ENCODE assay signal across 19 mouse cellular contexts in the genomic region with DNA sequence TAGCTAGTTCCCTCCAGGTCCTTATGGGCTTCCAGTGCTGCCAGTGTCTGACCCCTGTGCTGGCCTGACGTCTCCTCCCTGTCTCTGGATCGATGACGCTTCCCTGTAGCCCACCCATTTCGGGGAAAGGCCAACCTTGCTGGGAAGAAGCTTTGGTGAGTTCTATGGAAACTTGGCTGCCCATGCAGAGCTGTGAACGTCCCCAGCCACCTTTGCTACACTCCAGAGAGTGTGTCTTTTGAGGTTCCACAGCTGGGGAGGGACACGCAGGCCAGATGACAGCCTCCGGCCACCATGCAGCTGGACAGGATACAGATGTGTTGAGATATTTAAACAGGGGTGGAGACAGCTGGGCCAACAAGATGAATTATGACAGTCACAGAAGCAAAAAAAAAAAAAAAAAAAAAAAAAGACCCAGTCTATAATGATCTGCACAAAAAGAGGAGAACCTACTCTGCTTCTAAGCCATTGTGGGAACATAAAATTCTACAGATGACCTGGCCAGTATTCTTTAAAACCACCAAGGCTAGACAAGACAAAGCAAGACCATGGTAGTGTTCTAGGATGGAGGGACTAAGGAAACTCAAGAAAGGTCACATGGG. TPM values are rescaled to one million over a fixed set of nuclear protein-coding genes. Genes with fewer than 3 reads are reported as not detected.
DNase-seq lines count a peak whose midpoint lies in the region; ATAC-seq and TF ChIP-seq lines count a peak whose summit lies in the region.
"Had no signal": no experiment of that assay in that cellular context is flagged by ENCODE, and none has a peak within 500 bp of the region (broad histone marks: within the 10 kb centered on the region; RNA-seq: fewer than 3 reads in every experiment).

No protein-coding gene starts in this region.

- H3K4me1 ChIP-seq in heart, adult 2 months (ENCODE audit: control insufficient read depth, insufficient read depth, low read length): peaks cover 2% of the 10 kb centered on the region; the same call in 1 of the 2 replicates
- H3K4me1 ChIP-seq in heart, embryonic 11.5 days (ENCODE audit: control insufficient read depth, insufficient read depth, low read length): peaks cover 5% of the 10 kb centered on the region; the same call in 1 of the 2 replicates
- H3K4me1 ChIP-seq in thymus, adult 2 months (replicated peaks; ENCODE audit: control insufficient read depth, insufficient read depth, low read length): peaks cover 7% of the 10 kb centered on the region
- peaks cover 22% of the 10 kb centered on the region for H3K4me1 ChIP-seq in lung, embryonic 16.5 days (replicated peaks; ENCODE audit: control insufficient read depth, insufficient read depth, low read length)
- no peaks in the 10 kb centered on the region for H3K4me1 ChIP-seq in stomach, postnatal 0 days (replicated peaks; ENCODE audit: control insufficient read depth, insufficient read depth)
- peaks cover 9% of the 10 kb centered on the region for H3K4me1 ChIP-seq in forebrain, embryonic 10.5 days

- no peak for TF ChIP-seq POLR2A in heart, adult 2 months (IDR thresholded peaks at IDR 0.05; ENCODE audit: insufficient read depth, low read depth, low read length)
- no peak for TF ChIP-seq POLR2A in thymus, adult 2 months (IDR thresholded peaks at IDR 0.05; ENCODE audit: control insufficient read depth, extremely low read depth, insufficient read depth, low read length, poor library complexity)

- H3K9ac ChIP-seq in heart, adult 2 months (ENCODE audit: low read depth, low read length): no peak overlapping the region
- H3K9ac ChIP-seq in heart, embryonic 11.5 days (ENCODE audit: low read depth, low read length): no peak overlapping the region
- H3K9ac ChIP-seq in lung, embryonic 16.5 days (ENCODE audit: low read length): no peak overlapping the region
- no peak overlapping the region for H3K9ac ChIP-seq in stomach, postnatal 0 days (ENCODE audit: low read length)
- H3K9ac ChIP-seq: limb, embryonic 13.5 days had no signal

- no peak for TF ChIP-seq CTCF in heart, adult 2 months (IDR thresholded peaks at IDR 0.05)
- no peak for TF ChIP-seq CTCF in thymus, adult 2 months (IDR thresholded peaks at IDR 0.05; ENCODE audit: borderline replicate concordance, control insufficient read depth, extremely low read depth, insufficient read depth, low read length, poor library complexity)
- TF ChIP-seq CTCF in stomach, postnatal 0 days (IDR thresholded peaks at IDR 0.05; ENCODE audit: low read depth): no peak

- no peak overlapping the region for H3K4me2 ChIP-seq in heart, embryonic 11.5 days
- H3K4me2 ChIP-seq in lung, embryonic 16.5 days (ENCODE audit: low read depth, low read length): 0 out of 2 replicates have a peak overlapping the region, but pooled peaks have one; percentile 3
- H3K4me2 ChIP-seq in stomach, postnatal 0 days (replicated peaks; ENCODE audit: low read depth): no peak overlapping the region
- H3K4me2 ChIP-seq: limb, embryonic 13.5 days; midbrain, embryonic 11.5 days had no signal

- WGBS in heart, adult 2 months: 43% methylated on average over 7 of the region's 7 CpGs
- WGBS in heart, embryonic 11.5 days (ENCODE audit: insufficient replicate concordance): 77% methylated on average over 7 of the region's 7 CpGs
- 80% methylated on average over 7 of the region's 7 CpGs for WGBS in thymus, adult 2 months
- WGBS in lung, embryonic 16.5 days: 40% methylated on average over 7 of the region's 7 CpGs
- 46% methylated on average over 7 of the region's 7 CpGs for WGBS in stomach, postnatal 0 days
- 79% methylated on average over 7 of the region's 7 CpGs for WGBS in forebrain, embryonic 10.5 days

- H3K36me3 ChIP-seq in heart, adult 2 months (ENCODE audit: control insufficient read depth, insufficient read depth, low read length): no peaks in the 10 kb centered on the region
- no peaks in the 10 kb centered on the region for H3K36me3 ChIP-seq in heart, embryonic 11.5 days (ENCODE audit: control insufficient read depth, insufficient read depth, low read length)
- no peaks in the 10 kb centered on the region for H3K36me3 ChIP-seq in thymus, adult 2 months (ENCODE audit: control insufficient read depth, insufficient read depth, low read length)
- no peaks in the 10 kb centered on the region for H3K36me3 ChIP-seq in lung, embryonic 16.5 days (ENCODE audit: control insufficient read depth, insufficient read depth, low read length)
- H3K36me3 ChIP-seq in stomach, postnatal 0 days (ENCODE audit: control insufficient read depth, insufficient read depth, low read length): no peaks in the 10 kb centered on the region
- H3K36me3 ChIP-seq in forebrain, embryonic 10.5 days (replicated peaks): no peaks in the 10 kb centered on the region
- H3K36me3 ChIP-seq: limb, embryonic 13.5 days had no signal

- H3K27me3 ChIP-seq in heart, adult 2 months (ENCODE audit: control insufficient read depth, insufficient read depth, low read length): no peaks in the 10 kb centered on the region
- no peaks in the 10 kb centered on the region for H3K27me3 ChIP-seq in heart, embryonic 11.5 days (ENCODE audit: control insufficient read depth, insufficient read depth, low read length)
- no peaks in the 10 kb centered on the region for H3K27me3 ChIP-seq in thymus, adult 2 months (ENCODE audit: control insufficient read depth, insufficient read depth, low read length)
- no peaks in the 10 kb centered on the region for H3K27me3 ChIP-seq in lung, embryonic 16.5 days (ENCODE audit: control insufficient read depth, insufficient read depth, low read depth, low read length)
- no peaks in the 10 kb centered on the region for H3K27me3 ChIP-seq in stomach, postnatal 0 days (ENCODE audit: control insufficient read depth, insufficient read depth, low read length)
- H3K27me3 ChIP-seq in forebrain, embryonic 10.5 days (ENCODE audit: poor library complexity, severe bottlenecking): no peaks in the 10 kb centered on the region
- H3K27me3 ChIP-seq: limb, embryonic 13.5 days had no signal

- H3K4me3 ChIP-seq in heart, adult 2 months: no peak overlapping the region
- H3K4me3 ChIP-seq in heart, embryonic 11.5 days (ENCODE audit: low read depth, low read length): no peak overlapping the region
- H3K4me3 ChIP-seq in thymus, adult 2 months (ENCODE audit: control insufficient read depth, insufficient read depth, low read length): no peak overlapping the region
- H3K4me3 ChIP-seq in lung, embryonic 16.5 days (ENCODE audit: low read length): no peak overlapping the region
- H3K4me3 ChIP-seq in stomach, postnatal 0 days (ENCODE audit: low read depth, low read length): no peak overlapping the region
- no peak overlapping the region for H3K4me3 ChIP-seq in forebrain, embryonic 10.5 days
- H3K4me3 ChIP-seq: limb, embryonic 13.5 days had no signal

- H3K27ac ChIP-seq in heart, adult 2 months: peak overlapping the region; percentile 23
- no peak overlapping the region for H3K27ac ChIP-seq in heart, embryonic 11.5 days (ENCODE audit: low read depth, low read length)
- no peak overlapping the region for H3K27ac ChIP-seq in thymus, adult 2 months (ENCODE audit: control insufficient read depth, insufficient read depth, low read length)
- H3K27ac ChIP-seq in lung, embryonic 16.5 days (ENCODE audit: low read length): peak overlapping the region; percentile 49
- H3K27ac ChIP-seq in stomach, postnatal 0 days (replicated peaks): peak overlapping the region; percentile 31; the same call in 1 of the 2 replicates
- H3K27ac ChIP-seq in forebrain, embryonic 10.5 days: no peak overlapping the region
- H3K27ac ChIP-seq: limb, embryonic 13.5 days had no signal

- TF ChIP-seq EP300 in heart, adult 2 months (IDR thresholded peaks at IDR 0.05; ENCODE audit: insufficient read depth, low read depth, low read length): 0 out of 2 replicates have a peak, but pooled peaks have one; percentile 57
- no peak for TF ChIP-seq EP300 in stomach, postnatal 0 days (optimal IDR thresholded peaks at IDR 0.05)

- ATAC-seq in heart, embryonic 11.5 days (replicated peaks; ENCODE audit: insufficient number of reproducible peaks, low FRiP score, low TSS enrichment): no peak
- peak; percentile 81 for ATAC-seq in lung, embryonic 16.5 days (ENCODE audit: low read depth)
- no peak for ATAC-seq in stomach, postnatal 0 days (ENCODE audit: low FRiP score, low TSS enrichment)
- ATAC-seq: forebrain, embryonic 14.5 days had no signal

- DNase-seq in heart, adult 2 months: peak; percentile 34 to 43
- DNase-seq in thymus, postnatal 4 days: peak; percentile 2
- no peak for DNase-seq in thymus, adult 2 months
- no peak for DNase-seq in stomach, postnatal 0 days (ENCODE audit: low spot score)
- DNase-seq in forebrain, embryonic 10.5 days (ENCODE audit: extremely low spot score, low spot score): no peak
- DNase-seq: cerebellum, adult 18-20 months; gastrocnemius, postnatal 25 days; right cerebral cortex, postnatal 14 days; thymus, postnatal 36 days had no signal

- H3K9me3 ChIP-seq in heart, embryonic 11.5 days (replicated peaks; ENCODE audit: control insufficient read depth, low read length): no peaks in the 10 kb centered on the region
- no peaks in the 10 kb centered on the region for H3K9me3 ChIP-seq in lung, embryonic 16.5 days (ENCODE audit: control insufficient read depth, low read length)
- H3K9me3 ChIP-seq in stomach, postnatal 0 days (ENCODE audit: control insufficient read depth, low read length): no peaks in the 10 kb centered on the region
- H3K9me3 ChIP-seq in forebrain, embryonic 10.5 days: no peaks in the 10 kb centered on the region
- H3K9me3 ChIP-seq: limb, embryonic 13.5 days had no signal

- no peaks in the 10 kb centered on the region for H3K79me2 ChIP-seq in heart, adult 2 months (replicated peaks; ENCODE audit: control insufficient read depth, insufficient read depth, low read length)

- intact Hi-C loops in heart, adult 2 months (cut with DNase I): no loop called here

RNA-seq across cellular contexts. Expression of a gene that starts 2.7 kb away (rescaled TPM):
- 1 to 10 TPM in 1 of 2 experiments, under 1 TPM in 1; 0.84 to 2.4 TPM for total RNA-seq in heart, adult 2 months (2021)
- polyA plus RNA-seq in heart, adult 2 months (2012; rRNA removed): 3.1 and 3.5 TPM in 2 replicates
- polyA plus RNA-seq in heart, embryonic 11.5 days (2014; fragmentation: Nextera tagmentation; extraction: Ambion mirVana): 0.10 TPM in 1 of 2 replicates, not detected in the other
- 0.99 and 1.0 TPM in 2 replicates for polyA plus RNA-seq in thymus, adult 2 months (2012; rRNA removed)
- 1.6 and 2.9 TPM in 2 replicates for polyA plus RNA-seq in lung, embryonic 16.5 days (2015; fragmentation: Nextera tagmentation; extraction: Ambion mirVana)
- polyA plus RNA-seq in stomach, postnatal 0 days (2015; fragmentation: Nextera tagmentation; extraction: Ambion mirVana): 0.28 and 0.35 TPM in 2 replicates
- polyA plus RNA-seq in forebrain, embryonic 10.5 days (2016; fragmentation: Nextera tagmentation; extraction: Ambion mirVana): 0.42 and 0.50 TPM in 2 replicates
- total RNA-seq: MEL had no signal

RNA-seq across cellular contexts. Expression of a gene that starts 20.6 kb away (rescaled TPM):
- total RNA-seq in heart, adult 2 months (2021): not detected
- 0.06 and 0.15 TPM in 2 replicates for polyA plus RNA-seq in heart, adult 2 months (2012; rRNA removed)
- polyA plus RNA-seq in heart, embryonic 11.5 days (2014; fragmentation: Nextera tagmentation; extraction: Ambion mirVana): not detected in 2 replicates
- polyA plus RNA-seq in thymus, adult 2 months (2012; rRNA removed): 0.74 and 1.6 TPM in 2 replicates
- polyA plus RNA-seq in lung, embryonic 16.5 days (2015; fragmentation: Nextera tagmentation; extraction: Ambion mirVana): 0.28 TPM in 1 of 2 replicates, not detected in the other
- polyA plus RNA-seq in stomach, postnatal 0 days (2015; fragmentation: Nextera tagmentation; extraction: Ambion mirVana): 0.85 and 1.2 TPM in 2 replicates
- not detected in 2 replicates for polyA plus RNA-seq in forebrain, embryonic 10.5 days (2016; fragmentation: Nextera tagmentation; extraction: Ambion mirVana)
- total RNA-seq: gastrocnemius, postnatal 25 days; heart, postnatal 36 days; left cerebral cortex, adult 18-20 months; MEL had no signal
- polyA plus RNA-seq: brain, embryonic 14.5 days; forebrain, embryonic 14.5 days; limb, embryonic 13.5 days; midbrain, embryonic 11.5 days had no signal

RNA-seq across cellular contexts. Expression of a gene that starts 37.3 kb away (rescaled TPM):
- total RNA-seq in heart, adult 2 months (2021): 100 to 1,000 TPM; 198 to 199 TPM
- polyA plus RNA-seq in heart, adult 2 months (2012; rRNA removed): 71.7 and 106 TPM in 2 replicates
- polyA plus RNA-seq in heart, embryonic 11.5 days (2014; fragmentation: Nextera tagmentation; extraction: Ambion mirVana): 241 and 243 TPM in 2 replicates
- polyA plus RNA-seq in thymus, adult 2 months (2012; rRNA removed): 9.1 and 17.6 TPM in 2 replicates
- polyA plus RNA-seq in lung, embryonic 16.5 days (2015; fragmentation: Nextera tagmentation; extraction: Ambion mirVana): 152 and 166 TPM in 2 replicates
- 631 and 679 TPM in 2 replicates for polyA plus RNA-seq in stomach, postnatal 0 days (2015; fragmentation: Nextera tagmentation; extraction: Ambion mirVana)
- 229 and 238 TPM in 2 replicates for polyA plus RNA-seq in forebrain, embryonic 10.5 days (2016; fragmentation: Nextera tagmentation; extraction: Ambion mirVana)

RNA-seq across cellular contexts. Expression of a gene that starts 55.3 kb away (rescaled TPM):
- under 1 TPM; 0.42 to 0.96 TPM for total RNA-seq in heart, adult 2 months (2021)
- 1.5 and 2.2 TPM in 2 replicates for polyA plus RNA-seq in heart, adult 2 months (2012; rRNA removed)
- 0.35 and 0.44 TPM in 2 replicates for polyA plus RNA-seq in heart, embryonic 11.5 days (2014; fragmentation: Nextera tagmentation; extraction: Ambion mirVana)
- polyA plus RNA-seq in thymus, adult 2 months (2012; rRNA removed): 0.64 and 0.69 TPM in 2 replicates
- polyA plus RNA-seq in lung, embryonic 16.5 days (2015; fragmentation: Nextera tagmentation; extraction: Ambion mirVana): 2.4 and 2.7 TPM in 2 replicates
- 2.7 and 2.8 TPM in 2 replicates for polyA plus RNA-seq in stomach, postnatal 0 days (2015; fragmentation: Nextera tagmentation; extraction: Ambion mirVana)
- 0.41 and 0.58 TPM in 2 replicates for polyA plus RNA-seq in forebrain, embryonic 10.5 days (2016; fragmentation: Nextera tagmentation; extraction: Ambion mirVana)

RNA-seq across cellular contexts. Expression of a gene that starts 56.2 kb away (rescaled TPM):
- total RNA-seq in heart, adult 2 months (2021): not detected
- polyA plus RNA-seq in heart, adult 2 months (2012; rRNA removed): 0.32 and 0.49 TPM in 2 replicates
- 0.23 TPM in 1 of 2 replicates, not detected in the other for polyA plus RNA-seq in heart, embryonic 11.5 days (2014; fragmentation: Nextera tagmentation; extraction: Ambion mirVana)
- 0.18 and 0.34 TPM in 2 replicates for polyA plus RNA-seq in thymus, adult 2 months (2012; rRNA removed)
- 2.0 and 2.4 TPM in 2 replicates for polyA plus RNA-seq in lung, embryonic 16.5 days (2015; fragmentation: Nextera tagmentation; extraction: Ambion mirVana)
- 0.16 and 0.19 TPM in 2 replicates for polyA plus RNA-seq in stomach, postnatal 0 days (2015; fragmentation: Nextera tagmentation; extraction: Ambion mirVana)
- polyA plus RNA-seq in forebrain, embryonic 10.5 days (2016; fragmentation: Nextera tagmentation; extraction: Ambion mirVana): 2.6 and 2.7 TPM in 2 replicates
- total RNA-seq: heart, postnatal 36 days; MEL had no signal
- polyA plus RNA-seq: liver, embryonic 16.5 days had no signal

Comparison
In these comparisons a context has a peak if more than half of its experiments do, and no peak if none do; other contexts are left out.
1. DNase-seq: peak in heart, adult 2 months (2 of 2) and thymus, postnatal 4 days (single experiment); none in thymus, adult 2 months (single experiment), stomach, postnatal 0 days (single experiment) and forebrain, embryonic 10.5 days (single experiment).
2. H3K27ac ChIP-seq: peak in heart, adult 2 months (single experiment), lung, embryonic 16.5 days (single experiment) and stomach, postnatal 0 days (single experiment); none in heart, embryonic 11.5 days (single experiment), thymus, adult 2 months (single experiment) and forebrain, embryonic 10.5 days (single experiment).